Mouse (Mus musculus) layer of hippocampus, postnatal 36 days (tissue): ENCODE results near the gene Mrps2. TPM values are rescaled to one million over a fixed set of nuclear protein-coding genes. Genes with fewer than 3 reads are reported as not detected.
"Not testable (repeated sequence)": the region's sequence is repeated elsewhere in the genome, so short reads cannot be mapped to it uniquely, and the experiment has no call there.

Experiments used
- DNase-seq, 2 experiments: peaks; one replicate each; pipeline ENCODE4 v3.0.0; 2022
- total RNA-seq, 2 experiments: library from RNA; stranded (reverse); gene quantifications; 2 replicates each; pipeline ENCODE4 v1.2.3; 2021

Mrps2 gene
- total RNA-seq, 2 experiments from 2014 or later: 34.6 to 36.3 TPM

DNA sequence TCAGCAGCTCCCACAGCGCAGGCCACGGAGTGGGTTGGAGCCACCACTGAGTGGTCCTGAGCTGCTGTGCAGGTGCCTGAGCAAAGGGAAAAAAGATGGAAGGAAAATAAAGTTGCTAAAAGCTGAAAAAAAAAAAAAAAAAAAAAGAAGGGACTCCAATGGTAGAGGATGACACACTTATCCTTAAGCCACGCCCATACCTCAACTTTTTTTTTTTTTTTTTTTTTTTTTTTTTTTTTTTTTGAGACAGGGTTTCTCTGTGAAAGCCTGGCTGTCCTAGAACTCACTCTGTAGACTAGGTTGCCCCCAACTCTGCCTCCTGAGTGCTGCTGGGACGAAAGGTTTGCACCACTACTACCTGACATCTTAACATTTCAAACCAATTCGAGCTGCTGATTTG, 10.1 kb downstream of the Mrps2 start:
- not testable (repeated sequence) for DNase-seq

- no peak for DNase-seq
Observed at GRCm38 (mm10) chr2:28479208-28480204, 11.6 kb downstream of the Mrps2 start.

DNA sequence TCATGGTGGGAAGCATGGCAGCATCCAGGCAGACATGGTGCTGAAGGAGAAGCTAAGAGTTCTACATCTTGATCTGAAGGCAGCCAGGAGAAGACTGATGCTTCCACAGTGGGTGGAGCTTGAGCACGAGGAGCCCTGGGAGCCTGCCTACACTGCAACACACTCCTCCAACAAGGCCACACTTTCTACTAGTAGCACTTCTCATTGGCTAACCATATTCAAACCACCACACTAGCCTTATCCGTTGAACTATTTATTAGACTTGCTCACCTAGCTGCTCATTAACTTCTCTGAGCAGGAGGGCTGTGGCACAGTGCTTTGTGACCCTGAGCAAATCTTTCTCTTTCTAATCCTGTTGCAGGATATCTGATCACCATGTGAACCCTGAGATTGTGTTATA, 16.0 kb downstream of the Mrps2 start:
- DNase-seq: no peak

GRCm38 (mm10) chr2:28494521-28494920, 26.7 kb downstream of the Mrps2 start:
- no peak for DNase-seq

GRCm38 (mm10) chr2:28495207-28495756, 27.4 kb downstream of the Mrps2 start:
- no peak for DNase-seq

DNA sequence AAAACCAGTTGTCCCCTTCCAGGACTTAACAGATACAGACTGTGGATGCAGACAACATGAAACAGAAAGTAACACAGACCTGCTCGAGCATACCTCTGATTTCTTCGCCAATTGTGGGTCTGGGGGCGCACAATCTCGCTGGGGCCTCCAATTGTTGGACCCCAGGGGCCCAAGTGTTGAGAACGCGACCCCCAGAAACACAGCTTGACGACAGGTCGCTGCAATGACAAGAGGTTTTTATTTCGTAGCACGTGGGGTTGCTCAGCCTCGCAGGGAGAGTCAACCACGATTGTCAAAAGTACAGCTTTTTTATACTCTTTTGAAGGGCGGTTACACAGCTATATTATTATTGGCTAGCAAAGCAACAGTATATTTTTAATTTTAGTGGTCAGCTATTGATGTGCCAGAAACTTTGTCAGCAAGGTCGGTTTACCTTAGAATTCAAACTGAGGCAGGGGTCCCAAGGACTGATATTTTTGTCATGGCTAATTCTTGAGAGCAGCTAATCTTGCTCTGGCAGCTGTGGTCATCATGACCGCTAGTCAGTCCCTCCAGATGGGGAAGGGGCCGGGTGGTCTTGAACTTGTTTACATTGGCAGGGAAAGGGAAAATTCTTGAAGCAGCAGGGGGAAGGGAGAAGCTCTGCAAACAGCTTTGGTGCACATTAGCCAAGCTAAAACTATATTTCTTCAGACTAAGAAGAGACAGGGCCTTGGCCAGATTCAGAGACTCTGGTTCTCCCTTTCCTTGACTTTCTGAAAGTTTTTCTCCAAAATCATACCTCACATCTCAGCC, 28.1 kb downstream of the Mrps2 start:
- no peak for DNase-seq

- DNase-seq: no peak
Observed at GRCm38 (mm10) chr2:28496671-28497070, 28.8 kb downstream of the Mrps2 start, which contains the start of gene Gbgt1. TSS of gene Gbgt1 (plus strand) at chr2:28496891.

- no peak for DNase-seq
Observed at GRCm38 (mm10) chr2:28497561-28497960, 29.7 kb downstream of the Mrps2 start.

DNA sequence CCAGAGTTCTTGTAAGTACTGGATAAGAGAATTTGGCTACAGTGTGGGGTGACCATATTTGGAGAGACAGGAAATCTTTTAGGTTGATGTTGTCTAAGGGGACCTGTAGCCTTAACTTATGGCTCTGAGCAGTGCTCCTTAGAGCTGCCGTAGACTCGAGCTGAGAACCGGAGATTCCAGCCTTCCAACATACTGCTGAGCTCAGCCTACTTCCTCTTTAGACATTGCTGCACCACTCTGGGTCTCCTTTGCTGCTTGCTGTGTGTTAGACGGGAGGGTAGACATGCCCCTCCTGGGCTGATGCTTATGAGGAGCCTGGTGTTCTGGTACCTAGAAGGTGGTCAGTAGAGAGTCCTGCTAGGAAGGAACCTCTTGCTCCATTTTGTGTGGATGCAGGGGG, 30.6 kb downstream of the Mrps2 start:
- DNase-seq: no peak

DNA sequence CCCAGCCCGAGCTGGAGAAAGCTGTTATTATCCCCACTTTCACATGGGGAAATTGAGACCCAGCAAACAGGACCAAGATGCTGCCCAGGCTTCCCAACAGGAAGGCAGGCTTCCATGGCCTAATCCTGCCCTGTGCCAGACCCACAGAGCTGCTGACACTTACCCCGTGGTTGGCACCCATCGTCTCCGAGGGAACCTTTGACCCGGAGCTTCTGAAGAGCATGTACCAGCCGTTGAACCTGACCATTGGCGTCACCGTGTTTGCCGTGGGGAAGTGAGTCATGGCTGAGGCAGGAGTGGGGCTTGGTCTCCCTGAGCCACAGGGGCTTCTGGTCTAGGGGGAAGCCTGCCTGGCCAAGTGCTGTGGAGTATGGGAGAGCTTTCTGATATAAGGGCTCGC, 35.1 kb downstream of the Mrps2 start:
- DNase-seq: no peak

GRCm38 (mm10) chr2:28504676-28505075, 36.8 kb downstream of the Mrps2 start:
- no peak for DNase-seq

- no peak for DNase-seq
Observed at GRCm38 (mm10) chr2:28505795-28506194, 37.9 kb downstream of the Mrps2 start, which contains the start of gene Gm10134. TSS of gene Gm10134 (plus strand) at chr2:28506095.

DNA sequence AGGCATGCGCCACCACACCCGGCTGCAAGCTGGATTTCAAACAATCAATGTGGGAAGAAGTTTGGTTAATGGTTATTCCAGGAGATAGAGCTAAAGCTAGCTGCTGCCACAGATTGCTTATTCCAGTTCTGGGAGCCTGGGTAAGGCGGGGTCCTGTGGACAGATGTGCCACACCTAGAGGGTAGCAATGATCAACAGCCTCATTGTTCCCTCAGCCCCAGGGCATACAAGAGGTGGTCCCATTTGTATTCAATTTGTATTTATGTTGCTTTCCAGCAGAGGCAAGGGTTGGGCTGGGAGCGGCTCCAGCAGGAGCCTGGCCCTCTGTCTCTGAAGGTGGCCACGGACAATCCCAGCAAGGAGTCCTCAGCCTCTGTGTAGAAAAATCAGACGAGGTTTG, 38.4 kb downstream of the Mrps2 start:
- no peak for DNase-seq

- DNase-seq: not testable (repeated sequence)
Observed at GRCm38 (mm10) chr2:28511600-28511999, 43.7 kb downstream of the Mrps2 start.

DNA sequence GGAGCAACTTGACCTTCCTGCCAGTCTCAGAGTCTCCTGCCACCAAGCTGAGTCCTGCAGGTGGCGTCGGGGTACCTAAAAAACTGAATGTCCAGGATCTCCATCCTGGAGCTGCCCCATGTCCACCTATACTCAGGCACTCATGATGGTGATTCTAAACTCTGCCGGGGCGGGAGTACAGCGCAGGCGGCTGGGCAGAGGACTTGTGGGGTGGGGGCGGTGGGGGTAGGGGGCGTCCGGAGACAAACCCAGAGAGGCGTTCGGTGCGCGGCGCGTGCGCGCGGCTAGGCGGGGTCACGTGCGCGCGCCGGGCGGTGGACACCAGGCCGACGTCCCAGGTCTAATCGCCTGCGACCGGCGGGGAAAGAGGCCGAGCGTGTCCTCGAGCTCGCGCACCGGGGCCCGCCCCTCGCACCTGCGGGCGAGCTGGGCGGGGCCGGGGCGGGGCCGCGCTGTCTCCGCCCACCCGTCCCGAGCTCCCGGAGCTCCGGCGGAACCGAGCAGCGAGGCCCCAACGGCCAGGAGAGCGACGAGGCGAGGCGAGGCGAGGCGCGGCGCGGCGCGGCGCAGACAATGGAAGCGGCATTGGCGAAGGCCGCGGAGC, 45.0 kb downstream of the Mrps2 start, which contains the start of gene Ralgds:
TSS of gene Ralgds (plus strand) at position 328 of the 604 bp plus-strand sequence.
- DNase-seq: peak in 1 of 2 experiments; percentile 46

GRCm38 (mm10) chr2:28513431-28514370, 45.8 kb downstream of the Mrps2 start:
- DNase-seq: peak in 1 of 2 experiments; percentile 40

DNA sequence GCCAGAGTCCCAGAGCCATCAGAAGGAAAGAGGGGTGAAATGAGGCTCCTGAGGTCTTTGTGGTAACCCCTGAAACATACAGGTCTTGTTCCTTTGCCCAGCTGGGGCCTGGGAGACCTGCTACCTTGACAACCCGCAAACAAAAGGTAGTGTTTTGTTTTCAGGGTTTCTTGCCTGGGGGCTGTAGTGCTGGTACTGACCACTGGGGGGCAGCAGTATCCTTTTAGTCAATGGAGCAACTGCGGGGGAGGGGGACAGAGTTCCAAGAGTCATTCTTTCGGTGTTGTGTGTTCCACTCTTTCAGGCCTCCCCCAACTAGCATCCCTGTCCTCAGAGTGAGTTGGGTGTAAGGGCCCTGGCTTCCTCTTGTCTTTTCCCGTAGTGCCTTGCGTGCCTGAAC, 46.6 kb downstream of the Mrps2 start:
- peak; percentile 81 to 85 for DNase-seq

DNA sequence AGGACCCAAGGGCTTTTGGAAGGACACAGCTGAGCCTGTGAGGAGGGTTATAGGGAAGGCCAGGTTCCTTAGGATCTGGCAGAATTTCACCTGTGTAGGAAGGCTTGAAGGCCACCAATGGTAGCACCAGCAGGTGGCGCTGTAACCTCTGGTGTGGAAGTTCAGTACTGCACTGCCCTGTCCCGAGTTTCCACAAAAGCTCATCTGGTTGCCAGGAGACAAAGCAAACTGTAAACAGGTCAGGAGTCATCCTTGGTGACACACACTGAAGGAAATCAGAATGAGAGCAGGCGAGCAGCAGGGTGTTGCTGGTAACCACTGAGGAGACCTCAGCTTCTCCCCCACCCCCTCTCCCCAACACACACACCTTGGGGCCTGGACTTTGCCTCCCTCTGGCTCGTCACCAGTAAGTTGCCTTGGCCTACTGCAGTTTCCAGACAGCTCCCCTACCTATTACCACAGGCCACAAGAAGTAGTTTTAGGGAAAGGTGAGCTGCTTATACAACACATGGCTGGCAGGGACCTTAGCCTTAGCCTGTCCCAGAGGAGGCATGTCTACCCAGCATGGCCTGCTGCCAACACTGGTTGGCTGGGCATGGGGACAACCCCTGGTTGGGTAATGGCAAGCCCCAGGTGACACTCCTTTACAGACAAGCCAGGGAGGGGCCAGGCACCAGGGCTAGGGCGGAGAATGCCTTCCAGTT, 49.5 kb downstream of the Mrps2 start:
- DNase-seq: peak in 1 of 2 experiments; percentile 46

DNA sequence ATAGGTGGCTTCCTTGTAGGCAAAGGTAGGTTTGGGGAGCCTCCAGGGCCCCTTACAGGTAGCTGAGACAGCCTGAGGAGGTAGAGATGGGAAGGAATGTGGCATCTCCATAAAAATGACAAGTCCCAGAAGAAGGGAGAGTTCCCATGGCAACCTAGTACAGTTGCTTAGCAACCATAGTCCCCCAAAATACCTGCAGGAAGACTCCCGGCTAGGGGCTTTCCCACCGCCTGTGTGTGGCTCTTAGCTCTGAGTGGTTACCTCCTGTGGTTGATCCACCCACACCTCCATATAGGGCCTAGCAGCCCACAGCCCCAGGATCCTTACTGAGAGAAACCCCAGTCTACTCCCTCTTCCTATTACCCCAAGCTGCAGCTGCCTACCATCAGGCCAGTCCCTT, 50.4 kb downstream of the Mrps2 start:
- peak in 1 of 2 experiments; percentile 45 for DNase-seq

DNA sequence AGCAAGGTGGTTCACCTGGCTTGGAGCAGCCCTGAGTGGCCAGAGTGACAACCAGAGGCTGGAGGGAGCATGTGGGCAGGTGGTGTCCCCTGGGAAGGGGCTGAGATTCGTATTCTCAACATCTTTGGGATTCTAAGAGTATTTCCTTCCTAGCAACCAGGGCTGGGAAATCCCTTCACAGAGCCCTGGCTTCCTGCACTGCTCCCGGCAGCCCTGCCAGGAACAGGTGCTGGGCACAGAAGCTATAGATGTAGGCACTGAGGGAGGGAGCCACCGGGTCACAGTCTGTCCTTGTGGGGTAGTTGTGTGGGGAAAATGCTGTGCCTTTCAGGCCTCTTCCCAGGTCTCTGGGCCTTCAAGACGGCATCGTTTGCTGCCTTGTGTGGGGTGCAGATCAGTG, 52.7 kb downstream of the Mrps2 start:
- no peak for DNase-seq
